Mouse (Mus musculus): ENCODE measurements around the gene Cep295nl. TPM values are rescaled to one million over a fixed set of nuclear protein-coding genes. Genes with fewer than 3 reads are reported as not detected.

Gene Cep295nl
- polyA plus RNA-seq, 1 experiment from 2014 or later: 0.18 TPM

DNA sequence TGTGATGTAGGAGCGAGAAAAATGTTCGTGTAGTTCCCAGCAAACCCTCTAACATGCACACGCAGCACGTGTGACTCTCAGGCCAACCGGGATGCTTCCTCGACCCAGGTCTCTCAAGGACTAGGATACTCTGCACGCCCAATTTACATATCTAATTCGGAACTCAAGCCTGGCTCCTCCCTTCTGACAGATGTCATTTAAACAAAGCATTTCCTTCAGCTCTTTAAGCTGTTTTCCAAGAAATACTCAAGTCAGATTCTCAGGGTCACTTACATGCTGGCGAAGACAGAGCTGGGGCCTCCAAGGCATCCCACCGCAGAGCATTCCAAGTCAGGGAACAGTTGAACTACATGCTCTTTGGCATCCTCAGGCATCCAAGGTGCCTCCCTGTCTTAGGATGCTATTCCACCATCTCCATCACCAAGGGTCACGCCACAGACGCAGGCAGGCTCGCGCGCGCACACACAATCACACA is 53.2 kb downstream of the Cep295nl start:
- no peak for ATAC-seq (ENCODE audit: low FRiP score)
- no peaks in the 10 kb centered on the region for H3K27me3 ChIP-seq (replicated peaks)
- H3K4me2 ChIP-seq: peak overlapping the region; percentile 91
- peak overlapping the region; percentile 98 for H3K9ac ChIP-seq (replicated peaks)
- H3K4me3 ChIP-seq (replicated peaks): peak overlapping the region; percentile 88
- peaks cover 27% of the 10 kb centered on the region for H3K4me1 ChIP-seq
- 1% methylated on average over 16 of the region's 16 CpGs for WGBS
- H3K36me3 ChIP-seq: peaks cover 30% of the 10 kb centered on the region
- no peaks in the 10 kb centered on the region for H3K9me3 ChIP-seq (replicated peaks)
- peak overlapping the region; percentile 88 for H3K27ac ChIP-seq (replicated peaks)

DNA sequence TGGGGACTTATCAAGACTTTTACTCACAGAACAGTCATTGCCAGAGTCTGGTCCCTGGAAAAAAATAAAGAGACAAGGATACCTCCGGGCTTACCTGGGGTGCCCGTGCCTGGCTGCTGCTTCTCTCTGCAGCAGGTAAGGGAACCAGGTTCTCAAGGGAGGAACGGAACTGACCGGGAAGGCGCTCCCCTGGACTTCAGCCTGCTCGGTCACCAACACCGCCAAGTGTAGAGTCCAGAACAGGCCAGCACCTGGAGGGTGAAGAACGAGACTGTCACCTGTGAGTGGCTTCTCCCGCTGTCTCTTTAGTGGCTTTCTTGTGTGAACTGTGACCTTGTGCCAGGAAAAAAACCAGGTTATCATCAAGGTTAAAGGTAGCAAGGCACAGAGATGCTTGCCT is 54.7 kb downstream of the Cep295nl start:
- H3K36me3 ChIP-seq: peaks cover 44% of the 10 kb centered on the region
- WGBS: 94% methylated on average over 9 of the region's 9 CpGs

DNA sequence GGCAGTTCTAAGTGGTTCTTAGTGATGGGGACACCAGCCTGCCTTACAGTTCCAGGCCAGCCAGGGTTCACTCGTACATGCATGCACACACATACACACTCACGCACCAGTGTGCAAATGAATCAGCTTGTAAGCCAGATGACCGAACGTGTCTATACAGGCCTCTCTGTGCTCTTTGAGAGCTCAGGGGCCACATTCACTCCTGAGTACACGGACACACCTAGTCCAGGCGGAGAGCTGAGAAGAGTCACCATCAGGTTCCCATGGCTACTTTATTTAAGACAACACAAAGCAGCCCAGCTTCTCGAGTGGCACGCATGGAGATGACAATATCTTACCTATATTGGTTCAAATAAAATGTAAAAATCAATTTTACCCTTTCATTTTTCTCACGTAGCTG is 55.9 kb downstream of the Cep295nl start:
- Histone ChIP-seq H3K9me3 (replicated peaks) (no peaks in the 10 kb centered on the region), H3K4me1 (peaks cover 27% of the 10 kb centered on the region), H3K4me3 (replicated peaks) (no peak overlapping the region), H3K27me3 (replicated peaks) (no peaks in the 10 kb centered on the region), H3K9ac (replicated peaks) (no peak overlapping the region), H3K27ac (replicated peaks) (no peak overlapping the region), H3K36me3 (peaks cover 55% of the 10 kb centered on the region), H3K4me2 (no peak overlapping the region)
- ATAC-seq (ENCODE audit: low FRiP score): no peak
- 94% methylated on average over 9 of the region's 9 CpGs for WGBS

More for the DNA sequence above, 54.7 kb downstream of the Cep295nl start:
- Histone ChIP-seq H3K27me3 (replicated peaks) (no peaks in the 10 kb centered on the region), H3K4me2 (no peak overlapping the region), H3K9me3 (replicated peaks) (no peaks in the 10 kb centered on the region), H3K9ac (replicated peaks) (no peak overlapping the region), H3K4me1 (peaks cover 27% of the 10 kb centered on the region), H3K27ac (replicated peaks) (no peak overlapping the region), H3K4me3 (replicated peaks) (no peak overlapping the region)
- ATAC-seq (ENCODE audit: low FRiP score): no peak

DNA sequence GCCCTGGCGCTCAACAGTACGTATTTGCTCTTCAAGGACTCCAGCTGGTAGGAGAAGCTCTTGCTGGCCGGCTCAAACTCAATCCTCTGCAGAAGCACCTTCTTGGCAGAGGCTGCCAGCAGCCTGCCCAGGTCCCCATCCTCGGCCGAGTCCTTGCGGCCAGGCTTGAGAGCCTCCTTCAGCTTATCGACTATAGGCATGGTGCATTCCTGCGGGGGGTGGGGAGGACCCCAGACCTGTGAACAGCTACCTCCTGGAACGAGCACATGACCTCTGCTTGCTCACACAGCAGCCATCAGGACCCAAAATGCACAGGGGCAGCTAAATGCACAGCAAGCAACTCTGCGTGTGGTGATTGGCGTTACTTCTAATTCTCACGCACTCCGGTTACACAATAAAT is 56.5 kb downstream of the Cep295nl start:
- ATAC-seq (ENCODE audit: low FRiP score): no peak
- H3K27ac ChIP-seq (replicated peaks): no peak overlapping the region
- 93% methylated on average over 13 of the region's 13 CpGs for WGBS

More for the DNA sequence above, 56.5 kb downstream of the Cep295nl start:
- Histone ChIP-seq H3K9me3 (replicated peaks) (no peaks in the 10 kb centered on the region), H3K4me2 (no peak overlapping the region), H3K4me1 (peaks cover 21% of the 10 kb centered on the region), H3K9ac (replicated peaks) (no peak overlapping the region), H3K4me3 (replicated peaks) (no peak overlapping the region), H3K27me3 (replicated peaks) (no peaks in the 10 kb centered on the region), H3K36me3 (peaks cover 60% of the 10 kb centered on the region)

Other genes starting within 250 kb of the Cep295nl start
- gene Dnah17, start 211.9 kb downstream of the Cep295nl start, polyA plus RNA-seq (2015; fragmentation: Nextera tagmentation; extraction: Ambion mirVana): 0.19 and 0.28 TPM in 2 replicates
- gene Cyth1, start 93.9 kb downstream of the Cep295nl start, polyA plus RNA-seq (2015; fragmentation: Nextera tagmentation; extraction: Ambion mirVana): 22.5 and 24.8 TPM in 2 replicates
- gene Usp36, start 52.3 kb downstream of the Cep295nl start, polyA plus RNA-seq (2015; fragmentation: Nextera tagmentation; extraction: Ambion mirVana): 17.5 and 19.5 TPM in 2 replicates
- 84.6 and 86.6 TPM in 2 replicates for gene Timp2, start 13.2 kb upstream of the Cep295nl start, polyA plus RNA-seq (2015; fragmentation: Nextera tagmentation; extraction: Ambion mirVana)
- 3.6 and 20.7 TPM in 2 replicates for gene Lgals3bp, start 59.6 kb upstream of the Cep295nl start, polyA plus RNA-seq (2015; fragmentation: Nextera tagmentation; extraction: Ambion mirVana)
- gene Cant1, start 76.6 kb upstream of the Cep295nl start, polyA plus RNA-seq (2015; fragmentation: Nextera tagmentation; extraction: Ambion mirVana): 28.9 and 29.4 TPM in 2 replicates
- 4.8 and 6.7 TPM in 2 replicates for gene C1qtnf1, start 85.7 kb upstream of the Cep295nl start, polyA plus RNA-seq (2015; fragmentation: Nextera tagmentation; extraction: Ambion mirVana)
- gene Engase, start 134.3 kb upstream of the Cep295nl start, polyA plus RNA-seq (2015; fragmentation: Nextera tagmentation; extraction: Ambion mirVana): 7.1 and 8.7 TPM in 2 replicates

All from neural tube, embryonic 15.5 days (tissue).